Mouse (Mus musculus) cerebellum, adult 2 months (tissue): ENCODE results near the gene Mbnl1.

Source experiments
- CTCF ChIP-seq: fragments of 200-500 bp; IDR thresholded peaks from 2 replicates; pipeline ENCODE4 v1.5.1; 2011; ENCODE audit warnings: low read depth, mild to moderate bottlenecking, control low read depth, low read length, moderate library complexity, borderline replicate concordance; ENCODE audit not compliant: insufficient read depth
- POLR2A ChIP-seq: fragments of 200-500 bp; IDR thresholded peaks from 2 replicates; pipeline ENCODE4 v1.6.1; 2011; ENCODE audit warnings: low read length, control low read depth, borderline replicate concordance; ENCODE audit not compliant: insufficient read depth

GRCm38 (mm10) chr3:60546196-60546595 is 73.6 kb downstream of the Mbnl1 start:
- no peak for TF ChIP-seq CTCF
- no peak for TF ChIP-seq POLR2A
